Mouse (Mus musculus) gastrocnemius, postnatal 25 days (tissue): ENCODE measurements around the gene Moxd2. TPM values are rescaled to one million over a fixed set of nuclear protein-coding genes. Genes with fewer than 3 reads are reported as not detected.

Experiments
- DNase-seq: peaks from one replicate; pipeline ENCODE4 v3.0.0; 2022
- long read RNA-seq, 2 experiments: library from polyadenylated mRNA; stranded (forward); transcript quantifications; one replicate each; pipeline ENCODE4 v2.0.0; 2021
- total RNA-seq, 2 experiments: library from RNA; stranded (reverse); gene quantifications; 1 replicate in 1 of 2; 2 replicates in 1 of 2; pipeline ENCODE4 v1.2.3; 2021

Gene Moxd2
- not detected for total RNA-seq
- long read RNA-seq, experiment 1: 0 reads
- long read RNA-seq, experiment 2: 0 reads

DNA sequence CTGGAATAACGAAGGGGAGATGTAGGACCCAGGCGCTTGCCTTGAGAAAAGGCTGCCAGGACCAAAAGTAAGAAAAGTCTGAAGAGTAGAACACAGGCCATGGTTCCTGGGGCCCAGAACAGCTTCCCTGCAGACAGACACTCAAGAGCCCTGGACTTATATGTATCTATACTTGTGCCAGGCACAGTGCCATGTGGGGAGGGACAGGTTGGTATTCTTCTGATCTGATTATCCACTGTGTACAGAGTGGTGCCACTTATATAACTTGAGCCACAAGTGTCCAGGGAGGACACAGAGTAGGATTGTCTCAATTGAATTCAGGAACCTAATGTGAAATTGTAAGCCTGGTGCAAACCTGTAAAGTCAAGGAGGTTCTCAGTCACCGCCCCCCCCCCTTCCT is at the start of gene Moxd2:
Gene Moxd2 (minus strand): TSS at position 101 of the 400 bp plus-strand sequence.
- DNase-seq: no peak

DNA sequence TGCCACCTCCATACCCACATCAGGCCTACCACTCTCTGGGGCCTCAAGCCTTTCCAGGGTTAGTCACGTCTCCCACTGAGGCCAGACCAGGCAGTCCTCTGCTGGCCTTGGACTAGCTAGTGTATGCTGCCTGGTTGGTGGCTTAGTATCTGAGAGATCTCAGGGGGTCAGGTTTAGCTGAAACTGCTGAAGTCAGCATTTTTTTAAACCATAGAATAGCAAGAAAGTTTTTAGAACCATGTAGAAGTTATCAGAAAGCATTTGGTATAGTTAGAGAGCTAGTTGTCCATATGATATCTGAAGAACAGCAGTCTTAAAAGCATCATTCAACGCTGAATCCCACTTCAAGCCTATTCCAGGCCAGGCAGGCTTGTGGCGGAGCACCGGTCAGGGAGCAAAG is 32.7 kb upstream of the Moxd2 start:
- no peak for DNase-seq

DNA sequence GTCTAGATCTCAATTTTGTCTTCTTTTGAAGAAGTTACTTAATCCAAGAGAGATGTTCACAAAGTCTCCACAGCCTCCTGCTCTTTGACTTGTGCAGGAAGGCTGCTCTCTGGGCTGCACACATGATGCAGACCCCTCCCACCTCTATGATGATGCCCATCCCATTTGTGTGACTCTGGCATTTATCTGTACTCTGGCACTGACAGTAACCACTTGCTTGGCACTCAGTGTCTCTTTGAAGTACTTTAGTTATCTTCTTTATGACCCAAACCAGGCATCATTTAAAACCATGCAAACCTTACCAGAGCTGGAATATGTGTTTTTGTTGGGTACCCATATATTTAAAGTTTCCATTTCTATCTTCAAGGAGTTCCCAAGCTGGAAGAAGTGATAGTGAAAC is 13.0 kb upstream of the Moxd2 start, which contains the start of gene Prss58:
Gene Prss58 (minus strand): TSS at position 101 of the 400 bp plus-strand sequence.
- DNase-seq: no peak

DNA sequence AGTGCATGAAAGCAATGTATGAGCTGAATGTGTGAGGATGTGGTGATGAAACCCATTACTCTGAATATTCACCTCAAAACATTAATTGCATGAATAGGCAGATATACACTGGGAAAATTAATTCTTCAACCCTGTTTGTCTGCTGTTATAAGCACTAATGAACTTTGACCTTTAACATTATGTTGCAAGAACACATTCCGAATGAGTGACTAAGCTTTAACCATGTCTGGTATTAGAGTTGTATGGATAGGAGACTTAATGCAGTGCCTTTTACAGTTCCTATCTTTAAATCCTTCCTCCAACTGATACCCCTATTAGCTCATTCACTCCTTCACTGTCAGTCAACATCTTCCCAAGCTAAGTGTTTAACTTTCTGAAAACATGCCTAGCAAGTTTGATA is 7.4 kb upstream of the Moxd2 start:
- DNase-seq: no peak

DNA sequence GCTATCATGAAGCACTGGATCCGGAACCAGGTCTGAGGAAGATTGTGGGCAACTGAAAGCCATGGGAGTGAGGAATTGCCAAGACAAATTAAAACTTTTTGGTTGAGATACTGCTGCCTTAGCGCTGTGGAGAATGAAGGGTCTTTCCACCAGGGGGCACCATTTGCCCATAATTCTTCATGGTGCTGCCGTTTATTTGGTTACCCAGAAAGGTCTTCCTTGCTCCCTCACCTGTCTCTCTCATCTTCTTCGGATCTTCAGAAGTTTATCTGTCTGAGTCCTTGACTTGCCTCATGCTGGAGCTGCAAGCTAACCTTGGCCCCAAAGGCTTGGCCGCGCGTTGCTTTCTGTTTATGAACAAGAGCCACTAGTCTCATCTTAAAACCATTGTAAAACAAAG is 6.3 kb upstream of the Moxd2 start:
- no peak for DNase-seq

DNA sequence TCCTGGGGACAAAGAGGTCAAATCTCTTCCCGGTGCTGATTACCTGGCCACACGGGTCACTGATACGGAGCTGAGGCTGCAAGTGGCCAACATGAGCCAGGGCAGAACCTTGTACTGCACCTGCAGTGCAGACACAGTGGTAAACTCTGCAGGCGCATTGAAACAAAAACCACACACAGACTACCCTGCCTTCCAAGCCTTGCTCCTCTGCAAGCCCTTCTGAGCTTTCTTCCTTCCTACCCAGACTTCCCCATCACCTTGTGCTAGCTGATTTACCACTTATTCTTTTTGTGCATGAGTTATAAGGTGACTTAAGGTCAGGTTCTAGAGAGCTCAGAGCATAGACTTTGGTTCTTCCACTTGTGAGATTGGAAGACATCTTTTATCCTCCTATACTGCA is 4.5 kb upstream of the Moxd2 start:
- no peak for DNase-seq

DNA sequence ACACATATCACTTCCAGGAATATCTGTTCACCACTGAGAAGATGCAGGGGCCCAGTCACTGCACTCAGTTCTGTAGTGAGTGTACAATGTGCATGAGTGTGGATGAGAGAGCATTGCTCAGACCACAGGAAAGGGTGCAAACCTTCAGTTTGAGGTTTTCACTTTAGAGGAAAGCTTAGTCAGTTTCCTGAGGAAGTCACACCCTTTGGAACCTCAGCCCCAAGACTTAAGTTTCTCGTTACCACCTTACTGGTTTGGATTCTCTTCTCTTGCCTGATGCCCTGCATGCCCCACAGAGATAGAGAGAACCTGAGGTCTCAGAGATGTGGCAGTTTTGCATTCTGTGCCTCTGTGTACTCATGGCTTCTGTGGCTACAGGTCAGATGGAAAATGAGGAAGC is 3.7 kb upstream of the Moxd2 start:
- DNase-seq: no peak

DNA sequence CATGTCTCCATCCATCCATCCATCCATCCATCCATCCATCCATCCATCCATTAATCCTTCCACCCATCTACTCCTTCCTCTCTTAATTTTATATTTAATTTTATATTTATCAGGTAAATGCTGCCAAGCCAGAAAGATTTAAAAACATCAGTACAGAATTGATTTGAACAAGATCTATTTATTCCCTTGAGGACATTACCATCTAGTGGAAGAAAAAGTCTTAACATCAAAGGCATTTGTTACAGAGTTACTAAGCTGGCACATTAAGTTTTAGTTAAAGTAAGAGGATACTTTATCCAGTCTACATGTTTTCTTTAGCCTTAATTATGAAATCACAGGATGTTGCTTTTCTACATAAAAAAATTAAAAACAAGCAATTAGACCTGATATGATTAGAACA is 42.0 kb downstream of the Moxd2 start:
- DNase-seq: no peak

Other genes with a start within 250 kb of the Moxd2 start
- not detected for gene Prss58, start 12.9 kb upstream of the Moxd2 start, total RNA-seq
- not detected for gene 1700074P13Rik, start 53.1 kb upstream of the Moxd2 start, total RNA-seq
- gene Gm4744, start 64.4 kb upstream of the Moxd2 start, total RNA-seq: not detected
- gene 1810009J06Rik, start 77.3 kb upstream of the Moxd2 start, total RNA-seq: not detected
- gene Gm2663, start 112.0 kb upstream of the Moxd2 start, total RNA-seq: not detected
- gene 2210010C04Rik, start 148.0 kb upstream of the Moxd2 start, total RNA-seq: not detected